Mouse (Mus musculus) intestine, embryonic 14.5 days (tissue): Measurements from ENCODE around the gene Tatdn3. TPM values are rescaled to one million over a fixed set of nuclear protein-coding genes. Genes with fewer than 3 reads are reported as not detected.

Experiments
- ATAC-seq: fragments of 200-750 bp; cut with Nextera tagmentation; replicated peaks from 2 replicates; pipeline ENCODE4 v1.8.0; 2017; ENCODE audit warnings: low read depth, moderate number of reproducible peaks, moderate TSS enrichment, moderate library complexity; ENCODE audit not compliant: low FRiP score, low TSS enrichment
- DNase-seq: peaks from one replicate; pipeline ENCODE4 v3.0.0-alpha.2; 2018; ENCODE audit warnings: low spot score
- H3K27ac ChIP-seq: fragments of 300-500 bp; sonication (generic); 2 replicates; pipeline ENCODE4 v1.5.1; 2014; ENCODE audit warnings: low read depth, mild to moderate bottlenecking, control low read depth
- H3K27me3 ChIP-seq: fragments of 300-500 bp; sonication (generic); replicated peaks from 2 replicates; pipeline ENCODE4 v1.6.1; 2014; ENCODE audit warnings: low read length, control low read depth; ENCODE audit not compliant: control insufficient read depth, insufficient read depth
- H3K36me3 ChIP-seq: fragments of 300-500 bp; sonication (generic); 2 replicates; pipeline ENCODE4 v1.6.1; 2014; ENCODE audit warnings: low read length, control low read depth; ENCODE audit not compliant: control insufficient read depth, insufficient read depth
- H3K4me1 ChIP-seq: fragments of 300-500 bp; sonication (generic); replicated peaks from 2 replicates; pipeline ENCODE4 v1.6.1; 2014; ENCODE audit warnings: low read length, control low read depth, mixed read lengths; ENCODE audit not compliant: control insufficient read depth, insufficient read depth
- H3K4me2 ChIP-seq: fragments of 300-500 bp; sonication (generic); 2 replicates; pipeline ENCODE4 v1.6.1; 2014; ENCODE audit warnings: low read length
- H3K4me3 ChIP-seq: fragments of 300-500 bp; sonication (generic); 2 replicates; pipeline ENCODE4 v1.5.1; 2014; ENCODE audit warnings: low read depth, low read length, control low read depth, mixed read lengths
- H3K9ac ChIP-seq: fragments of 300-500 bp; sonication (generic); 2 replicates; pipeline ENCODE4 v1.6.1; 2014; ENCODE audit warnings: mild to moderate bottlenecking, low read length
- H3K9me3 ChIP-seq: fragments of 300-500 bp; sonication (generic); 2 replicates; pipeline ENCODE4 v1.6.1; 2016; ENCODE audit warnings: low read length, control low read depth; ENCODE audit not compliant: control insufficient read depth
- WGBS: fragments of 180-500 bp; shearing (Covaris S2); extraction: QIAGEN DNeasy Blood & Tissue Kit; methylation state at CpG from one replicate; pipeline ENCODE4 v1.1.7; 2014; 5-methylcytosine and 5-hydroxymethylcytosine counted together
- polyA plus RNA-seq: library from polyadenylated mRNA; unstranded; fragments of >200 nt; fragmentation: Nextera tagmentation; extraction: Ambion mirVana; gene quantifications from 2 replicates; pipeline ENCODE4 v1.2.1, GENCODE M21; 2014

The Tatdn3 gene
- polyA plus RNA-seq, 1 experiment from 2014 or later, result 12.4 TPM

DNA sequence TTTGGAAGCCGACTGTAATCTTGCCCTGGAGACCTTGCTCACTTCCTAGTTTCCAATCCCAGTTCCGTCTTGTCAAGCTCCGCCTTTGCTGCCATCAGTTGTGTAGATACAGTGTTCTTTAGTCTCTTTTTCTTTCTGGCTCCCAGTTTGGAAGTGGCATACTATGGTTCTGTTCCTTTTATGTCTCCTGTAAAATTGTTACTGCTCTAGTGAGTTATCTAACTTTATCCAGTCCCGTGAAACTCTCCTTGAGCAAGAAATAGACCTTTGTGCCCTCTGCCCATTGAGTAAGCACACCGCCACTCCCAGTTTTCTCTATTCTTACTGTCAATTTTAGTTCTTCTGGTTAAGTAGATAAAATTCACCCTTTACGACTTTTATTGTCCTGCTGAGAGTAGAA lies 8.9 kb upstream of the Tatdn3 start:
- no peak overlapping the region for H3K4me2 ChIP-seq
- H3K36me3 ChIP-seq, result peaks cover 94% of the 10 kb centered on the region
- DNase-seq (no peak), ATAC-seq (no peak)
- H3K27me3 ChIP-seq, result no peaks in the 10 kb centered on the region
- no peak overlapping the region for H3K27ac ChIP-seq
- WGBS, result 83% methylated on average over 6 of the region's 6 CpGs
- H3K4me1 ChIP-seq, result no peaks in the 10 kb centered on the region
- no peak overlapping the region for H3K9ac ChIP-seq
- no peak overlapping the region for H3K4me3 ChIP-seq
- H3K9me3 ChIP-seq, result no peaks in the 10 kb centered on the region

DNA sequence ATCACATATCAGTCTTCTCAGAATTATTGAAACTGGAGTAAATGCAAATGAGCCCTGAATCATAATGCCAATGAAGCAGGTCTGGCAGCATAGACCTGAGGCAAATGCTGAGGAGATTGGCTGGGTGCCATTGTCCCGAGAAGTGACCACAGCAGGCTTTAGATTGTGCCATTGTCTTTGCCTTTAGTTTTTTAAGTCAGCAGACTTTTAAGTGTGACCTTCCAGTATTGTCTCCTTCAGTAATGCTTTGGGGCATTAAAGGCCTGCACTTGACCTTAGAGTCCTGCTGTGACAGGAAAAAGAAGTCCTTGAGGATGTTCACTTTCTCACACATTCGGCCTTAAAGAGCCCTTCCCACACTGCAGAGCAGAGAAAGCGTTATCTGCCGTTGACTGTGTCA lies 7.5 kb upstream of the Tatdn3 start:
- no peaks in the 10 kb centered on the region for H3K4me1 ChIP-seq
- H3K4me2 ChIP-seq, result no peak overlapping the region
- no peak for DNase-seq
- H3K27ac ChIP-seq, result no peak overlapping the region
- H3K27me3 ChIP-seq, result no peaks in the 10 kb centered on the region
- no peak for ATAC-seq
- H3K4me3 ChIP-seq, result no peak overlapping the region
- WGBS, result 86% methylated on average over 4 of the region's 4 CpGs
- H3K9ac ChIP-seq, result no peak overlapping the region
- H3K9me3 ChIP-seq, result no peaks in the 10 kb centered on the region
- H3K36me3 ChIP-seq, result peaks cover 93% of the 10 kb centered on the region

DNA sequence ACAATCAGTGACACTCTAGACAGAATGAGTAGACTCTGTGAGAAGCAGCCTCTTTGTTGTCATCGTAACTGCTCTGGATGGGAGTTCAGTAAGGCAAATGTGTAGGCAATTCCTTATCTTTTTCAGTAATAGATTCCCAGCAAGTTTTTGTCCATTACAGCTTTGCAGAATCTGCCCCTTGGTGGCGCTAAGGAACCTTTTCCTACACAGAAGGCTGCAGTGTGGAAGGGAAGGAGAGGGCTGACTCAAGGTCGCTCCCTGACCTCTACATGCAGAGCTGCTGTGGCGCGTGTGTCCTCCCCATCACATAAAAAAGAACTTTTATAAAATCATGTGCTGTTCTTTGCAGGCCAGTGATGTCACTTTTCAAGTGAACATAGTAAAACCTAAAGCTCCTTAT lies 5.6 kb upstream of the Tatdn3 start:
- WGBS, result 82% methylated on average over 5 of the region's 5 CpGs
- no peak for ATAC-seq
- H3K27ac ChIP-seq, result no peak overlapping the region
- no peaks in the 10 kb centered on the region for H3K9me3 ChIP-seq
- H3K4me3 ChIP-seq, result no peak overlapping the region
- H3K36me3 ChIP-seq, result peaks cover 75% of the 10 kb centered on the region
- no peak for DNase-seq
- peaks cover 8% of the 10 kb centered on the region for H3K4me1 ChIP-seq
- no peaks in the 10 kb centered on the region for H3K27me3 ChIP-seq
- H3K9ac ChIP-seq, result no peak overlapping the region
- no peak overlapping the region for H3K4me2 ChIP-seq

DNA sequence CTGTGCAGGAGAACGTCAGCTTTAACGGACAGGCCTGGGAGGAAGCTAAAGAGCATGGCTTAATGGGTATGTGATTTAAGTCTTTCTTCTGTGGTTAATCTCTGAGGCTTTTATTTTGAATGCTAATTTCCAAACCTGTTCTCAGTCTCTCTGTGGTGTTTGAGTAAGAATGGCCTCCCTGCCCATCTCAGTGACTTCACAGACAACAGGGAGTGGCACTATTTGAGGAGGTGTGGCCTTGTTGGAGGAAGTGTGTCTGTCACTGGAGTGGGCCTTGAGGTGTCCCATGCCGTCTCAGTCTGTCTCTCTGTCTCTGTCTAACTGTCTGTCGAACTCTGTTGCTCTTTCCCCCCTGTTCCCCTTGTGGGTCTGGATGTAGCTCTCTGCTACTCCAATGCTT lies 2.5 kb upstream of the Tatdn3 start:
- no peak for ATAC-seq
- Histone ChIP-seq H3K9ac (no peak overlapping the region), H3K4me1 (peaks cover 13% of the 10 kb centered on the region), H3K4me2 (no peak overlapping the region), H3K9me3 (no peaks in the 10 kb centered on the region), H3K4me3 (no peak overlapping the region), H3K27me3 (no peaks in the 10 kb centered on the region), H3K27ac (no peak overlapping the region), H3K36me3 (peaks cover 43% of the 10 kb centered on the region)
- no peak for DNase-seq
- WGBS, result 82% methylated on average over 4 of the region's 4 CpGs

DNA sequence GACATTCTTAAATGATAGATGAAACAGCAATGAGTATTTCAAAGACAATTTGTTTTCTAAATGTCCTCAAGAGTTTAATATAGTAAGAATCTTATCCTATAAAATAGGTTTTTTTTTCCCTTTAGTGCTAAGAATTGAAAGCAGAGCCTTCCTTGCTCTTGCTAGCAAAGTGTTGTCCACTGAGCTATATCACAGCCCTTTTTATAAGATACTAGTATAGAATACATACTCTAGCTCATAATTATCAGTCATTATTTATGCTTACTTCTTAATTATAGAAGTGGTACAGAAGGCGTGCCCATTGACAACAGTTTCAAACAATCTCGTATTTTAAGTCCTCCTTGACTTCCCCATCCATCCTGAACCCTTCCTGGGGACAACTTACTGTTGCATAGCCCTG lies 1.8 kb upstream of the Tatdn3 start:
- Histone ChIP-seq H3K4me1 (peaks cover 13% of the 10 kb centered on the region), H3K4me3 (no peak overlapping the region), H3K27me3 (no peaks in the 10 kb centered on the region), H3K4me2 (no peak overlapping the region), H3K27ac (no peak overlapping the region), H3K9ac (no peak overlapping the region), H3K9me3 (no peaks in the 10 kb centered on the region), H3K36me3 (peaks cover 37% of the 10 kb centered on the region)
- DNase-seq, result no peak
- ATAC-seq, result no peak
- WGBS, result 84% methylated on average over 2 of the region's 2 CpGs

DNA sequence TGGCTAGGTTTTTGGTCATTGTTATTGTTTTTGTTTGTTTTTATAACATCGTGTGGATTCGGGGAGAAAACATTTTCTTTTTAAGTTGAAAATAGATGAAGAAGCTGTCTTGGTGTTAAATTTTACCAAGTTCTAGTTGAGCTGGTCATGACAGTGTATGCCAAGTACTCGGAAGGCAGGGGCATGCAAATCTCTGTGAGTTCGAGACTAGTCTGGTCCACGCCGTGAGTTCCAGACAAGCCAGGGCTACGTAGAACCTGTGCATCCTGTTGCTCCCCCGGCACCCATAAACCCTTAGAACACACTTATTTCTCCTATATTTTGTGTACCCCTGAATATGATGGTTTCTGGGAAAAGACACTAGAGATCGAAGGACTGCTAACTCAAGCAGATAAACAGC lies 968 bp upstream of the Tatdn3 start:
- Histone ChIP-seq H3K4me1 (peaks cover 13% of the 10 kb centered on the region), H3K9ac (peak overlapping the region; percentile 78), H3K36me3 (peaks cover 28% of the 10 kb centered on the region), H3K4me3 (peak overlapping the region; percentile 94), H3K9me3 (no peaks in the 10 kb centered on the region), H3K27me3 (no peaks in the 10 kb centered on the region), H3K4me2 (peak overlapping the region; percentile 84), H3K27ac (no peak overlapping the region)
- DNase-seq (no peak), ATAC-seq (no peak)
- WGBS, result 62% methylated on average over 9 of the region's 9 CpGs

DNA sequence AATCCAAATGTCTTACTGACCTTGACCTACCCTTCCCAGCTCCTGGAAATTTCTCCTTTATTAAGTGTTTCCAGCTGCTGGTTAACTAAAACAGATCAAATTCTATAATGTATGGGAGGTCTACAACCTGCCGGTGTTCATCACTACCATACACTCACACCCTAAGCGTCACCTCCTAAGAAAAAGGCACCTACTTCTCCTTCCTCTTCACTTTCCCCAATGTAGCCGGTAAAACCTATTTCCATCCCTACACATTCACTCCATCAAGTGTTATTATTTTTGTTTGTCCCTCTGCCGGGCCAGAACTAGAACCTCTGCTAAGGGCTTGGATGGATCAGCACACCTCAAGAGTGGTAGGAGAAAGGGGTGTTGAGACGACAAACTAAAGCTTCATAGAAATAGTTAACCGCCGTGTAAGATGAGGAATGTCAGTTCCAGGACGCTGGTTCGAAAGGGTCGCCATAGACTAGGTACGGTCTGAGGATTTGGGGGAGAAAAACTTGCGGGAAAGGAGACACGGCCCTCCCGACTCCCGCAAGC lies 421 bp downstream of the Tatdn3 start:
- peak overlapping the region; percentile 78 for H3K9ac ChIP-seq
- peaks cover 16% of the 10 kb centered on the region for H3K36me3 ChIP-seq
- peak overlapping the region; percentile 23; the same call in 1 of the 2 replicates for H3K27ac ChIP-seq
- 5% methylated on average over 15 of the region's 15 CpGs for WGBS
- ATAC-seq (no peak; the same call in 1 of the 2 replicates), DNase-seq (no peak)
- no peaks in the 10 kb centered on the region for H3K9me3 ChIP-seq
- H3K4me2 ChIP-seq, result peak overlapping the region; percentile 84
- no peaks in the 10 kb centered on the region for H3K27me3 ChIP-seq
- H3K4me1 ChIP-seq, result peaks cover 13% of the 10 kb centered on the region
- H3K4me3 ChIP-seq, result peak overlapping the region; percentile 94

DNA sequence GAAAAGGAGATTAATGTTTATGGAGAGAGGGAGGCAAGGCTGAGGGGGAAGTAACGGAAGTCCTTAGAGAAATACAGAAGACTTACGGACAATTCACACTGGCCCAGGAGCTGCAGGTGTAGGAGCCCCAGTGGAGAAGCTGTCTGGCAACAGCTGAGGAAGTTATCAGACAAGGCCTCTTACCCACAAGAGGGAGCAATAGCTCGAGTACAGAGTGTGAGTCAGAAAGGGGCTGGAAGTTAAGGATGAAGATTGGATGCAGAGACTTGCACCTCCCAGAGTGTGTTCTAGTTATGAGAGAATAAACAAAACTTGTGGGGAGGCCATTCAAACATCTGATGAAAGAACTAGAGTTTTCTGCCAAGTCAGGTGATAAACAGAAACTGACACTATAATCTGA lies 5.3 kb downstream of the Tatdn3 start:
- H3K27ac ChIP-seq, result no peak overlapping the region
- 72% methylated on average over 3 of the region's 3 CpGs for WGBS
- H3K4me1 ChIP-seq, result peaks cover 5% of the 10 kb centered on the region; the same call in 1 of the 2 replicates
- no peaks in the 10 kb centered on the region for H3K27me3 ChIP-seq
- H3K9me3 ChIP-seq, result no peaks in the 10 kb centered on the region
- H3K36me3 ChIP-seq, result no peaks in the 10 kb centered on the region
- ATAC-seq (no peak), DNase-seq (no peak)
- H3K4me2 ChIP-seq, result no peak overlapping the region
- no peak overlapping the region for H3K4me3 ChIP-seq
- H3K9ac ChIP-seq, result no peak overlapping the region

DNA sequence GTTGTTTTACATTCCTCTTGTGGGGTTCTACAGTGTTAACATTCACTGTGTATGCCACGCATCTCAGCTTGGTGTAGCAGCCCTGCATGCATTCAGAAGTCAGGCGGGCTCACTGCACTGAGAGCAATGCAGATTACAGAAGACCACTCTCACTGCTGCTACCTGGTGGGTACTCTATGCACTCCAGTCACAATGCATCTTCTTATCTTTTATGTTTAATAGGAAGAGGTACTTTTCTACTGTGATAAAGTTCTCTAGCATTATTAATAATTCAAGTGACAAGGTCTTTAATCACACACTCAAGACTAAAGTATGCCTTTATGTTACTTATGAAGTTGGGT lies 7.2 kb downstream of the Tatdn3 start:
- Histone ChIP-seq H3K36me3 (no peaks in the 10 kb centered on the region), H3K9ac (no peak overlapping the region), H3K27ac (no peak overlapping the region), H3K27me3 (no peaks in the 10 kb centered on the region), H3K4me3 (no peak overlapping the region), H3K9me3 (no peaks in the 10 kb centered on the region), H3K4me2 (no peak overlapping the region), H3K4me1 (no peaks in the 10 kb centered on the region)
- WGBS, result 68% methylated on average over 2 of the region's 2 CpGs
- no peak for DNase-seq
- ATAC-seq, result no peak
